Mouse (Mus musculus): ENCODE data around the gene Olfr718-ps1.

Gene Olfr718-ps1

GRCm38 (mm10) chr5:143127837-143128236 is 19.5 kb downstream of the Olfr718-ps1 start:
- no peak for DNase-seq

- no peak for DNase-seq
Measured at GRCm38 (mm10) chr5:143126908-143127307, 20.5 kb downstream of the Olfr718-ps1 start.

- DNase-seq = no peak
Measured at GRCm38 (mm10) chr5:143126089-143126488, 21.3 kb downstream of the Olfr718-ps1 start.

- DNase-seq = no peak
Measured at GRCm38 (mm10) chr5:143125601-143126000, 21.8 kb downstream of the Olfr718-ps1 start.

GRCm38 (mm10) chr5:143124805-143125378 is 22.5 kb downstream of the Olfr718-ps1 start:
- no peak for DNase-seq

- DNase-seq = no peak
Measured at GRCm38 (mm10) chr5:143122673-143123072, 24.7 kb downstream of the Olfr718-ps1 start.

GRCm38 (mm10) chr5:143122125-143122524 is 25.3 kb downstream of the Olfr718-ps1 start:
- DNase-seq = no peak

- DNase-seq = peak; percentile 95 to 96
Measured at GRCm38 (mm10) chr5:143112281-143113246, 34.8 kb downstream of the Olfr718-ps1 start, which contains the start of gene Rnf216. Gene Rnf216, minus strand, starts transcription at chr5:143112994.

GRCm38 (mm10) chr5:143106842-143107241 is 40.5 kb downstream of the Olfr718-ps1 start:
- DNase-seq = no peak

GRCm38 (mm10) chr5:143103231-143103630 is 44.1 kb downstream of the Olfr718-ps1 start:
- DNase-seq = no peak

GRCm38 (mm10) chr5:143101626-143102025 is 45.8 kb downstream of the Olfr718-ps1 start:
- no peak for DNase-seq

- DNase-seq = no peak
Measured at GRCm38 (mm10) chr5:143095256-143095655, 52.1 kb downstream of the Olfr718-ps1 start.

GRCm38 (mm10) chr5:143092891-143093290 is 54.5 kb downstream of the Olfr718-ps1 start:
- no peak for DNase-seq

- peak; percentile 65 to 69 for DNase-seq
Measured at GRCm38 (mm10) chr5:143084898-143085297, 62.5 kb downstream of the Olfr718-ps1 start.
